Mouse (Mus musculus) neural tube, embryonic 15.5 days (tissue): ENCODE measurements around the gene Emc3. TPM values are rescaled to one million over a fixed set of nuclear protein-coding genes. Genes with fewer than 3 reads are reported as not detected.
A peak's percentile ranks its signal among the peaks of the same experiment; 100 is the strongest.

Source experiments
- ATAC-seq: fragments of 200-750 bp; cut with Nextera tagmentation; 2 replicates; pipeline ENCODE4 v1.8.0; 2017; ENCODE audit warnings: mild to moderate bottlenecking, moderate TSS enrichment, moderate library complexity; ENCODE audit not compliant: low FRiP score
- H3K27ac ChIP-seq: fragments of 300-500 bp; sonication (generic); replicated peaks from 2 replicates; pipeline ENCODE4 v1.5.1; 2015; ENCODE audit warnings: mild to moderate bottlenecking, inconsistent platforms
- H3K27me3 ChIP-seq: fragments of 300-500 bp; sonication (generic); replicated peaks from 2 replicates; pipeline ENCODE4 v1.6.1; 2015; ENCODE audit warnings: inconsistent platforms
- H3K36me3 ChIP-seq: fragments of 300-500 bp; sonication (generic); 2 replicates; pipeline ENCODE4 v1.6.1; 2015; ENCODE audit warnings: inconsistent platforms
- H3K4me1 ChIP-seq: fragments of 300-500 bp; sonication (generic); 2 replicates; pipeline ENCODE4 v1.6.1; 2015; ENCODE audit warnings: inconsistent platforms
- H3K4me2 ChIP-seq: fragments of 300-500 bp; sonication (generic); 2 replicates; pipeline ENCODE4 v1.6.1; 2015; ENCODE audit warnings: inconsistent platforms, mild to moderate bottlenecking, moderate library complexity
- H3K4me3 ChIP-seq: fragments of 300-500 bp; sonication (generic); replicated peaks from 2 replicates; pipeline ENCODE4 v1.5.1; 2015; ENCODE audit warnings: mild to moderate bottlenecking, inconsistent platforms
- H3K9ac ChIP-seq: fragments of 300-500 bp; sonication (generic); replicated peaks from 2 replicates; pipeline ENCODE4 v1.6.1; 2015; ENCODE audit warnings: mild to moderate bottlenecking, inconsistent platforms
- H3K9me3 ChIP-seq: fragments of 300-500 bp; sonication (generic); replicated peaks from 2 replicates; pipeline ENCODE4 v1.6.1; 2016; ENCODE audit warnings: inconsistent platforms
- WGBS: fragments of 180-500 bp; shearing (Covaris S2); methylation state at CpG from one replicate; pipeline ENCODE4 v1.1.7; 2015; ENCODE audit warnings: mixed read lengths; 5-methylcytosine and 5-hydroxymethylcytosine counted together
- microRNA-seq: library from miRNA; unstranded; fragments of <30 nt; microRNA quantifications from one replicate; pipeline ENCODE4, GENCODE M21; 2017
- polyA plus RNA-seq: library from polyadenylated mRNA; unstranded; fragments of >200 nt; fragmentation: Nextera tagmentation; extraction: Ambion mirVana; gene quantifications from 2 replicates; pipeline ENCODE4 v1.2.1, GENCODE M21; 2015

Emc3 gene
- polyA plus RNA-seq, 1 experiment from 2014 or later, result 118 TPM

DNA sequence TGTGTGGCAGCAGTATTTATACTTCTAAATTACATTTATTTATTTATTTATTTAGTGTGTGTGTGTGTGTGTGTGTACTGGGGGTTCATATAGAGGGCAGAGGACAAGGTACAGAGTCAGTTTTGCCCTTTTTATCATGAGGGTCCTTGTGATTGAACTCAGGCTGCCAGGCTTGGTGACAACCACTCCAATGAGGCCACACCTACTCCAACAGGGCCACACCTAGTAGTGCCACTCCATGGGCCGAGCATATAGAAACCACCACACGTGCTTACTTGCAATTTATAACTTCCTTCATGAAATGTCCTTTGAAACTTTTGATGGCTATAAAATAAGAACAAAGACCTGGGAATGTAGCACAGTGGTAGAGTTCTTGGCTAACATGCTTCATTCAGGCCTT is 58.2 kb downstream of the Emc3 start:
- Histone ChIP-seq H3K27me3 (peaks cover 29% of the 10 kb centered on the region), H3K9ac (no peak overlapping the region), H3K9me3 (no peaks in the 10 kb centered on the region), H3K4me1 (peaks cover 19% of the 10 kb centered on the region), H3K4me3 (no peak overlapping the region), H3K4me2 (no peak overlapping the region), H3K36me3 (no peaks in the 10 kb centered on the region), H3K27ac (no peak overlapping the region)
- WGBS, result 79% methylated on average over 2 of the region's 2 CpGs
- no peak for ATAC-seq

GRCm38 (mm10) chr6:113472061-113472460 is 59.4 kb downstream of the Emc3 start:
- Histone ChIP-seq H3K9me3 (no peaks in the 10 kb centered on the region), H3K27me3 (peaks cover 29% of the 10 kb centered on the region), H3K4me3 (no peak overlapping the region), H3K36me3 (no peaks in the 10 kb centered on the region), H3K27ac (no peak overlapping the region), H3K9ac (no peak overlapping the region), H3K4me2 (no peak overlapping the region), H3K4me1 (peaks cover 19% of the 10 kb centered on the region)
- WGBS, result 65% methylated on average over 10 of the region's 10 CpGs
- no peak for ATAC-seq

- Histone ChIP-seq H3K4me2 (peak within 1 kb of the TSS; percentile 38), H3K4me1 (peaks cover 19% of the 10 kb centered on the region), H3K4me3 (no peak within 1 kb of the TSS), H3K27me3 (peaks cover 29% of the 10 kb centered on the region), H3K9me3 (no peaks in the 10 kb centered on the region), H3K27ac (no peak within 1 kb of the TSS), H3K36me3 (no peaks in the 10 kb centered on the region), H3K9ac (no peak within 1 kb of the TSS)
- 25% methylated on average over 12 of the region's 12 CpGs for WGBS
- no peak for ATAC-seq
Observed at GRCm38 (mm10) chr6:113471297-113471936, 60.0 kb downstream of the Emc3 start, which contains the start of gene Il17rc. Il17rc (plus strand) TSS chr6:113471427.

DNA sequence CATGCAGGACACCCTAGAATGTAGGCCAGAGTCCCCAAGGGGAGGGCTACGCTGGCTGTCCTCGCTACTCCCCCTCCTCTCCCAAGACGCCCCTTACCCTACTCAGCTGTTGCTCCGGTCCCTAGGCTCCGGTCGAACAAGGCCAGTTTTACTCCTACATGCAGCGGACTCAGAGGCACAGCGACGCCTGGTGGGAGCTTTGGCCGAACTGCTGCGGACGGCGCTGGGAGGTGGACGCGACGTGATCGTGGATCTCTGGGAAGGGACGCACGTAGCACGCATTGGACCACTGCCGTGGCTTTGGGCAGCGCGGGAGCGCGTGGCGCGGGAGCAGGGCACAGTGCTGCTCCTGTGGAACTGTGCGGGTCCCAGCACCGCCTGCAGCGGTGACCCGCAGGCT is 62.0 kb downstream of the Emc3 start:
- no peak overlapping the region for H3K27ac ChIP-seq
- 2% methylated on average over 31 of the region's 31 CpGs for WGBS
- ATAC-seq, result peak; percentile 83
- H3K36me3 ChIP-seq, result no peaks in the 10 kb centered on the region
- peak overlapping the region; percentile 36 for H3K4me3 ChIP-seq
- H3K4me2 ChIP-seq, result peak overlapping the region; percentile 79
- peak overlapping the region; percentile 53 for H3K9ac ChIP-seq
- peaks cover 29% of the 10 kb centered on the region for H3K27me3 ChIP-seq
- H3K9me3 ChIP-seq, result no peaks in the 10 kb centered on the region
- H3K4me1 ChIP-seq, result peaks cover 19% of the 10 kb centered on the region

DNA sequence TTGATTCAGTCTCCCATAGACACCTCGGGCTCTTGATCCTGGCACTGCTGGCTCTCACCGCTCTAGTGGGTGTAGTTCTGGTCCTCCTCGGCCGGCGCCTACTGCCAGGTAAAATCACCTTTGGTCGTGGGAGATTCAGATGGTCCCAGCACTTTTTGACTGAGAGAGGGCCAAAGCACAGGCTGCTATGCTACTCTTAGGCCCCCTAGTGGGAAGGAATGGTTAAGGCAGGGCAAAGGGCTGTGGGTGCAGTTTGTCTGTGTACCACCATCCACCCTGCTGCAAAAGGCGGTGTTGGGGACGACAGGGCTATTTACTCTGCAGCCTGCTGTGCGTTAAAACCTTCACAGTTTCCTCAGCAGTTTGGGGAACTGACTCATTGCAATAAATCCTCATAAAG is 62.4 kb downstream of the Emc3 start:
- Histone ChIP-seq H3K4me3 (peak overlapping the region; percentile 36), H3K36me3 (no peaks in the 10 kb centered on the region), H3K27me3 (peaks cover 29% of the 10 kb centered on the region), H3K9me3 (no peaks in the 10 kb centered on the region), H3K4me2 (peak overlapping the region; percentile 79), H3K27ac (no peak overlapping the region), H3K4me1 (peaks cover 19% of the 10 kb centered on the region), H3K9ac (peak overlapping the region; percentile 53; the same call in 1 of the 2 replicates)
- WGBS, result 6% methylated on average over 9 of the region's 9 CpGs
- ATAC-seq, result peak; percentile 77

DNA sequence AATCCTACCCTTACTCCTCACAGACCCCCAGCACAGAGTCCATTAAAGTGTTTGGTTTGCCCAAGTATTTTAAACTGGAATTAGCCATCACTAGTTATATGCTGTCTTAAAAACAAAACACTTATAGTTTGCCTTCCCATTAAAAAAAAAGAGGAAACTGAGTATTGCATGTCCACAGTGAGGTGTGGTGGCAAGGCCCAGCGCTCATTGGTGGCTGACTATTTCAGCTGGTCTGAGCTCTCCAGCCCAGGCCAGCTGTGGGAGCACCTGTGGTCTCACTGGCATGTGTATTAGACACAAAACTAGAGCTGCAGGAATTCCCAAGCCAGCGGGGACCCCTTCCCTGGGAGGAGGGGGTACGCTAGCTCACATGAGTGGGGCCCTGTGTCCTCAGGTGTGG is 62.9 kb downstream of the Emc3 start:
- Histone ChIP-seq H3K4me1 (peaks cover 19% of the 10 kb centered on the region), H3K9me3 (no peaks in the 10 kb centered on the region), H3K27ac (no peak overlapping the region), H3K27me3 (peaks cover 29% of the 10 kb centered on the region), H3K4me3 (no peak overlapping the region), H3K9ac (no peak overlapping the region), H3K36me3 (no peaks in the 10 kb centered on the region), H3K4me2 (no peak overlapping the region)
- ATAC-seq, result no peak
- 67% methylated on average over 3 of the region's 3 CpGs for WGBS

DNA sequence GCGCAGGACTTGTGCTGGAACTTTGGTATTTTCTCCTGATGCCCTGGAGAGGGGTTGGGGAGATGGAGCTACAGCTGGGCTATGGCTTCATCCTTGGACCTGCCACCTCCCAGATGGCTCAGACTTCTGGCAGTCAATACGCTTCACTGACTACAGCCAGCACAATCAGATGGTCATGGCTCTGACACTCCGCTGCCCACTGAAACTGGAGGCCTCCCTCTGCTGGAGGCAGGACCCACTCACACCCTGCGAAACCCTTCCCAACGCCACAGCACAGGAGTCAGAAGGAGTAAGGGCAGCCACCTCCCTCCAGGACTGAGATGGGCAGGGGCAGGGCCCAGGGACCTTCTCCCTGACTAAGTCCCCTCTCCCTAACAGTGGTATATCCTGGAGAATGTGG is 65.8 kb downstream of the Emc3 start:
- no peak for ATAC-seq
- Histone ChIP-seq H3K4me2 (no peak overlapping the region), H3K4me1 (peaks cover 14% of the 10 kb centered on the region), H3K36me3 (no peaks in the 10 kb centered on the region), H3K9me3 (no peaks in the 10 kb centered on the region), H3K9ac (no peak overlapping the region), H3K27ac (no peak overlapping the region), H3K4me3 (no peak overlapping the region), H3K27me3 (peaks cover 23% of the 10 kb centered on the region)
- WGBS, result 63% methylated on average over 5 of the region's 5 CpGs

Small RNA genes within 50 kb of the gene (microRNA-seq; reads per million reads assigned to microRNA genes)
- not detected for gene Gm23365

Other genes with a start within 250 kb of the Emc3 start
- gene Cpne9, start 249.3 kb downstream of the Emc3 start, polyA plus RNA-seq, result 1.5 TPM in 2 replicates
- 13.8 TPM in 2 replicates for gene Brpf1, start 224.5 kb downstream of the Emc3 start, polyA plus RNA-seq
- 9.3 and 10.1 TPM in 2 replicates for gene Ogg1, start 204.7 kb downstream of the Emc3 start, polyA plus RNA-seq
- gene Camk1, start 187.7 kb downstream of the Emc3 start, polyA plus RNA-seq, result 103 and 119 TPM in 2 replicates
- 73.4 and 73.9 TPM in 2 replicates for gene Tada3, start 153.8 kb downstream of the Emc3 start, polyA plus RNA-seq
- gene Arpc4, start 153.5 kb downstream of the Emc3 start, polyA plus RNA-seq, result 428 and 436 TPM in 2 replicates
- 10.3 and 11.3 TPM in 2 replicates for gene Ttll3, start 142.4 kb downstream of the Emc3 start, polyA plus RNA-seq
- gene Rpusd3, start 112.3 kb downstream of the Emc3 start, polyA plus RNA-seq, result 20.0 and 24.6 TPM in 2 replicates
- gene Cidec, start 95.9 kb downstream of the Emc3 start, polyA plus RNA-seq, result 0.24 TPM in 1 of 2 replicates, not detected in the other
- gene Jagn1, start 89.1 kb downstream of the Emc3 start, polyA plus RNA-seq, result 103 TPM in 2 replicates
- 0.50 and 1.5 TPM in 2 replicates for gene Il17re, start 73.2 kb downstream of the Emc3 start, polyA plus RNA-seq
- 3.5 and 9.5 TPM in 2 replicates for gene Il17rc, start 60.2 kb downstream of the Emc3 start, polyA plus RNA-seq
- 87.9 and 106 TPM in 2 replicates for gene Creld1, start 48.4 kb downstream of the Emc3 start, polyA plus RNA-seq
- gene Prrt3, start 29.7 kb downstream of the Emc3 start, polyA plus RNA-seq, result 10.2 and 12.8 TPM in 2 replicates
- 1.8 and 3.7 TPM in 2 replicates for gene Fancd2, start within 50 bp of the Emc3 start, polyA plus RNA-seq
- gene Fancd2os, start 69.1 kb upstream of the Emc3 start, polyA plus RNA-seq, result not detected in 2 replicates
- gene Brk1, start 73.1 kb upstream of the Emc3 start, polyA plus RNA-seq, result 245 and 258 TPM in 2 replicates
- gene Vhl, start 92.3 kb upstream of the Emc3 start, polyA plus RNA-seq, result 68.1 and 75.8 TPM in 2 replicates
- 2.5 and 4.5 TPM in 2 replicates for gene Irak2, start 106.8 kb upstream of the Emc3 start, polyA plus RNA-seq
- 0.96 and 1.4 TPM in 2 replicates for gene Tatdn2, start 165.4 kb upstream of the Emc3 start, polyA plus RNA-seq
- 1.1 and 1.9 TPM in 2 replicates for gene Ghrl, start 188.2 kb upstream of the Emc3 start, polyA plus RNA-seq
- gene Sec13, start 209.1 kb upstream of the Emc3 start, polyA plus RNA-seq, result 194 and 214 TPM in 2 replicates